Mouse (Mus musculus): ENCODE data around the gene Flt1. TPM values are rescaled to one million over a fixed set of nuclear protein-coding genes. Genes with fewer than 3 reads are reported as not detected.

Flt1 gene
- 38.4 TPM for polyA plus RNA-seq (2014; fragmentation: Illumina TruSeq; extraction: RNeasy Lipid Tissue Mini Kit (QIAGEN cat#74804); ENCODE audit: low read depth, low replicate concordance)

DNA sequence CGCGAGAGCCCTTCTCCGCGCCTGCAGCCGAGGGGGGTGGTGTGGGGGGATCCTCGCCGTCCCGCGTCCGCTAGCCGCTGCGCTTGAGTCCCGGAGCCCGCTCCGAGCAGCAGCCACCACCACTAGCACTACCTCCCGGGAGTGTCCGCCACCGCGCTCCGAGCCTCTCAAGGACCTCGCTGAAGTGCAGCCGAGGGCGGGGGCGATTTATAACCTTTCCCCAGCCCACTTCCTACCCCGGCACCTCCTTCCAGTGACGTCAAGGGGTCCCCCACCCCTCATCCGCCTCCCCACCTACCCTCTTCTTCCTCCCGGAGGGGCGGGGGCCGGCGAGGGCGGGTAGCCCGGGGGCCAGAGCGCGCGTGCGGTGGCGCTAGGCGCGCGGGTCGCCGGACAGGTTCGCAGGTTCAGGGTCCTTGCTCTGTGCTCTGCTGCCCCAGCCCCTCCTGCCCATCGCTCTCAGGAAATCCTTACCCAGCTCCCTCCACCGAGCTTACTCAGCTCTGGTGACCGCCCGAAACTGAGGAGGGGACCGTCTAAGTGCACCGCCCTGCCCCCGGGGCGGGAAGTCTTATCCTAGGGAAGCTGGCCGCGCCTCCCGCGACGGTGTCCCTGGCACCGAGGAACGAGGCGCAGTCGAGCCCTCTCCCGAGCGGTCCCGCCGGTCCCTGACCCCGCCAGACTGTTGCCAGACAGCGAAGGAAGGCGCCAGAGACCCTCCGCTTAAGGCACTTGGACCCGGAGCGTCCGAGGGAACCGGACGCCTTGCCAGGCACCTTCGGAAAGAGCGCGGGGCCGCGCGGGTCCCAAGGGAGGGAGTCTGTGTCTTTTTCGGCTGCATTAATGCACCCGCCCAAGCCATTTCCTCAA is at the start of gene Flt1:
Gene Flt1, minus strand, starts transcription at position 181 of the 870 bp plus-strand sequence.

Other genes starting within 250 kb of the Flt1 start
- 50.3 TPM for gene Pomp, start 134.4 kb upstream of the Flt1 start, polyA plus RNA-seq (2014; fragmentation: Illumina TruSeq; extraction: RNeasy Lipid Tissue Mini Kit (QIAGEN cat#74804); ENCODE audit: low read depth, low replicate concordance)
- gene Slc46a3, start 168.8 kb upstream of the Flt1 start, polyA plus RNA-seq (2014; fragmentation: Illumina TruSeq; extraction: RNeasy Lipid Tissue Mini Kit (QIAGEN cat#74804); ENCODE audit: low read depth, low replicate concordance) = 11.0 TPM
- 0.73 TPM for gene Mtus2, start 231.3 kb upstream of the Flt1 start, polyA plus RNA-seq (2014; fragmentation: Illumina TruSeq; extraction: RNeasy Lipid Tissue Mini Kit (QIAGEN cat#74804); ENCODE audit: low read depth, low replicate concordance)